Mouse (Mus musculus) CH12.LX (cell line): ENCODE measurements around the gene Nradd. TPM values are rescaled to one million over a fixed set of nuclear protein-coding genes. Genes with fewer than 3 reads are reported as not detected.

Experiments used
- DNase-seq: peaks from one replicate; pipeline ENCODE4 v3.0.0-alpha.2; 2013; ENCODE audit errors: extremely low read depth
- H3K27ac ChIP-seq: 2 replicates; pipeline ENCODE4 v1.5.1; 2012; ENCODE audit warnings: low read depth, mild to moderate bottlenecking, control low read depth, moderate library complexity; ENCODE audit not compliant: insufficient read depth
- H3K27me3 ChIP-seq: replicated peaks from 2 replicates; pipeline ENCODE3; 2012; ENCODE audit warnings: inconsistent platforms
- H3K36me3 ChIP-seq, 2 experiments: replicated peaks in 1 of 2; 2 replicates each; pipeline versions ENCODE3 to v1.6.1; 2012; ENCODE audit warnings: inconsistent platforms in 1 of 2, low read length in 1 of 2, mild to moderate bottlenecking in 1 of 2, mixed read lengths in 1 of 2, moderate library complexity in 1 of 2; ENCODE audit not compliant: control insufficient read depth in 1 of 2, insufficient read depth in 1 of 2
- H3K4me1 ChIP-seq, 2 experiments: 2 replicates each; pipeline ENCODE4 v1.6.1; 2012; ENCODE audit warnings: inconsistent platforms in 1 of 2, moderate library complexity in 1 of 2; ENCODE audit not compliant: insufficient read depth in 2 of 2, control insufficient read depth in 1 of 2
- H3K4me2 ChIP-seq: 2 replicates; pipeline ENCODE4 v1.6.1; 2012; ENCODE audit warnings: low read depth, mild to moderate bottlenecking, control low read depth; ENCODE audit not compliant: poor library complexity, insufficient read depth, severe bottlenecking
- H3K4me3 ChIP-seq, 3 experiments: fragments of 150-350 bp in 1 of 3; sonication (generic) in 1 of 3; replicated peaks in 1 of 3; 2 replicates each; pipeline versions ENCODE3 to v1.5.1; 2011 to 2012; ENCODE audit warnings: low read depth in 2 of 3, low read length in 2 of 3, mild to moderate bottlenecking in 2 of 3, moderate library complexity in 2 of 3, control low read depth in 1 of 3, improper control_type of control experiment in 1 of 3, inconsistent platforms in 1 of 3, mixed read lengths in 1 of 3; ENCODE audit not compliant: poor library complexity in 1 of 3
- H3K79me2 ChIP-seq: replicated peaks from 2 replicates; pipeline ENCODE4 v1.6.1; 2012; ENCODE audit warnings: mild to moderate bottlenecking, moderate library complexity; ENCODE audit not compliant: control insufficient read depth, poor library complexity, insufficient read depth, severe bottlenecking; ENCODE audit errors: extremely low read depth
- H3K9ac ChIP-seq: 2 replicates; pipeline ENCODE4 v1.6.1; 2012; ENCODE audit warnings: low read depth, mild to moderate bottlenecking, control low read depth, moderate library complexity; ENCODE audit not compliant: insufficient read depth
- H3K9me3 ChIP-seq: replicated peaks from 2 replicates; pipeline ENCODE3; 2012; ENCODE audit warnings: low read length, inconsistent platforms, mixed read lengths
- BHLHE40 ChIP-seq: IDR thresholded peaks from 2 replicates; pipeline ENCODE4 v1.6.1; 2011; ENCODE audit warnings: mild to moderate bottlenecking, low read depth, low read length, improper control_type of control experiment
- CHD1 ChIP-seq: IDR thresholded peaks from 2 replicates; pipeline ENCODE4 v1.6.1; 2012; ENCODE audit warnings: low read depth, low read length, improper control_type of control experiment, inconsistent platforms
- CTCF ChIP-seq, 2 experiments: IDR thresholded peaks in 1 of 2; conservative IDR thresholded peaks in 1 of 2; 2 replicates each; pipeline ENCODE4 v1.5.1; 2011 to 2012; ENCODE audit warnings: low read depth in 2 of 2, low read length in 2 of 2, improper control_type of control experiment in 1 of 2, inconsistent platforms in 1 of 2, mild to moderate bottlenecking in 1 of 2, moderate library complexity in 1 of 2
- E2F4 ChIP-seq: IDR thresholded peaks from 2 replicates; pipeline ENCODE4 v1.6.1; 2011; ENCODE audit warnings: low read depth, low read length, improper control_type of control experiment; ENCODE audit not compliant: insufficient replicate concordance
- ETS1 ChIP-seq: conservative IDR thresholded peaks from 2 replicates; pipeline ENCODE4 v1.6.1; 2012; ENCODE audit warnings: low read depth, mild to moderate bottlenecking, inconsistent platforms, low read length, improper control_type of control experiment, moderate library complexity
- GABPA ChIP-seq: IDR thresholded peaks from 2 replicates; pipeline ENCODE4 v1.6.1; 2012; ENCODE audit warnings: low read depth, low read length, improper control_type of control experiment, inconsistent platforms; ENCODE audit not compliant: insufficient replicate concordance
- IRF4 ChIP-seq: IDR thresholded peaks from 2 replicates; pipeline ENCODE4 v1.6.1; 2014; ENCODE audit warnings: low read depth, mild to moderate bottlenecking, inconsistent platforms, low read length, improper control_type of control experiment
- JUN ChIP-seq: IDR thresholded peaks from 2 replicates; pipeline ENCODE4 v1.6.1; 2011; ENCODE audit warnings: low read depth, mild to moderate bottlenecking, low read length, improper control_type of control experiment, moderate library complexity; ENCODE audit not compliant: insufficient read depth
- JUND ChIP-seq: conservative IDR thresholded peaks from 2 replicates; pipeline ENCODE4 v1.6.1; 2011; ENCODE audit warnings: low read depth, low read length, improper control_type of control experiment
- KAT2A ChIP-seq: IDR thresholded peaks from 2 replicates; pipeline ENCODE4 v1.6.1; 2012; ENCODE audit warnings: low read length, improper control_type of control experiment, inconsistent platforms; ENCODE audit not compliant: insufficient replicate concordance
- MYC ChIP-seq: IDR thresholded peaks from 2 replicates; pipeline ENCODE4 v1.6.1; 2011; ENCODE audit warnings: low read depth, mild to moderate bottlenecking, improper control_type of control experiment, low read length
- NRF1 ChIP-seq: IDR thresholded peaks from 2 replicates; pipeline ENCODE4 v1.6.1; 2014; ENCODE audit warnings: low read depth, mild to moderate bottlenecking, inconsistent platforms, low read length, improper control_type of control experiment, moderate library complexity
- POLR2A ChIP-seq: IDR thresholded peaks from 2 replicates; pipeline ENCODE4 v1.6.1; 2011; ENCODE audit warnings: low read depth, mild to moderate bottlenecking, improper control_type of control experiment, low read length
- POLR2AphosphoS2 ChIP-seq: IDR thresholded peaks from 2 replicates; pipeline ENCODE4 v1.6.1; 2011; ENCODE audit warnings: low read depth, low read length, improper control_type of control experiment
- RAD21 ChIP-seq: IDR thresholded peaks from 2 replicates; pipeline ENCODE4 v1.6.1; 2011; ENCODE audit warnings: low read depth, mild to moderate bottlenecking, low read length, improper control_type of control experiment, moderate library complexity
- RCOR1 ChIP-seq: conservative IDR thresholded peaks from 2 replicates; pipeline ENCODE4 v1.6.1; 2012; ENCODE audit warnings: low read depth, mild to moderate bottlenecking, inconsistent platforms, low read length, improper control_type of control experiment
- SMC3 ChIP-seq: IDR thresholded peaks from 2 replicates; pipeline ENCODE4 v1.6.1; 2011; ENCODE audit warnings: low read depth, low read length, improper control_type of control experiment
- TBP ChIP-seq: conservative IDR thresholded peaks from 2 replicates; pipeline ENCODE4 v1.6.1; 2011; ENCODE audit warnings: low read depth, low read length, improper control_type of control experiment
- USF2 ChIP-seq: conservative IDR thresholded peaks from 2 replicates; pipeline ENCODE4 v1.6.1; 2011; ENCODE audit warnings: low read depth, low read length, improper control_type of control experiment
- ZKSCAN1 ChIP-seq: IDR thresholded peaks from 2 replicates; pipeline ENCODE4 v1.6.1; 2012; ENCODE audit warnings: low read depth, inconsistent platforms, low read length, improper control_type of control experiment, borderline replicate concordance
- ZMIZ1 ChIP-seq: IDR thresholded peaks from 2 replicates; pipeline ENCODE4 v1.6.1; 2012; ENCODE audit warnings: low read depth, mild to moderate bottlenecking, inconsistent platforms, low read length, improper control_type of control experiment
- dilution Hi-C: fragments of 300-500 bp; cut with MboI; formaldehyde crosslinking; loops from 2 replicates; pipeline ENCODE4 v1.14.3; 2020; ENCODE audit warnings: low sequenced_read_pairs; ENCODE audit not compliant: extremely low pct_unique_long_range_greater_than_20kb, extremely low pct_ligation_motif_present
- in situ Hi-C: fragments of 300-500 bp; cut with MboI; formaldehyde crosslinking; loops from 3 replicates; pipeline ENCODE4 v1.14.3; 2019; ENCODE audit warnings: low sequenced_read_pairs, low pct_ligation_motif_present, low pct_unique_long_range_greater_than_20kb, mixed read lengths
- polyA plus RNA-seq: library from polyadenylated mRNA; unstranded; fragments of >175 nt; gene quantifications from 2 replicates; pipeline ENCODE4 v1.2.1, GENCODE M21; 2012; ENCODE audit warnings: low read depth; ENCODE audit not compliant: insufficient read length
- total RNA-seq, 2 experiments: library from RNA; depleted of rRNA; stranded (reverse); fragments of 300-350 nt in 1 of 2; fragments of >200 nt in 1 of 2; gene quantifications; 2 replicates each; pipeline ENCODE4 v1.2.3; 2012 to 2014

The Nradd gene
- total and polyA plus RNA-seq, 3 experiments: 8.9 to 18.4 (median 15.8) TPM

- no peak overlapping the region for H3K27ac ChIP-seq
- no peaks in the 10 kb centered on the region for H3K9me3 ChIP-seq
- H3K36me3 ChIP-seq: peaks cover 90 to 100% of the 10 kb centered on the region in 2 experiments
- H3K9ac ChIP-seq: no peak overlapping the region
- no peaks in the 10 kb centered on the region for H3K27me3 ChIP-seq
- dilution Hi-C loops: no loop called here
- no peak overlapping the region for H3K4me3 ChIP-seq
- TF ChIP-seq CTCF (conservative IDR thresholded peaks at IDR 0.05 in 1 of 2, IDR thresholded peaks at IDR 0.05 in 1 of 2; ENCODE audit: low read depth in 2 of 2, low read length in 2 of 2) (peak; percentile 51 to 66; a peak in 3 of 4 replicates), ZMIZ1 (no peak), RAD21 (peak; percentile 43), ETS1 (no peak), E2F4 (no peak), SMC3 (peak; percentile 60), NRF1 (no peak)
- TF ChIP-seq, all 38 proteins: peak for 3
- no peaks in the 10 kb centered on the region for H3K4me1 ChIP-seq
- in situ Hi-C loops: no loop called here
- H3K79me2 ChIP-seq: no peaks in the 10 kb centered on the region
- no peak for DNase-seq
- H3K4me2 ChIP-seq: no peak overlapping the region
Measured at GRCm38 (mm10) chr9:110631191-110631590, 6.9 kb upstream of the Nradd start.

- dilution Hi-C loops: no loop called here
- no peak for DNase-seq
- no peak for TF ChIP-seq CTCF (conservative IDR thresholded peaks at IDR 0.05 in 1 of 2, IDR thresholded peaks at IDR 0.05 in 1 of 2; ENCODE audit: low read depth in 2 of 2, low read length in 2 of 2)
- in situ Hi-C loops: no loop called here
- Histone ChIP-seq H3K36me3 (peaks cover 91 to 100% of the 10 kb centered on the region in 2 experiments), H3K79me2 (no peaks in the 10 kb centered on the region), H3K4me2 (no peak overlapping the region), H3K4me1 (peaks cover 1 to 6% of the 10 kb centered on the region in 2 experiments; a peak in 2 of 4 replicates), H3K9me3 (no peaks in the 10 kb centered on the region), H3K27me3 (no peaks in the 10 kb centered on the region), H3K9ac (no peak overlapping the region), H3K27ac (no peak overlapping the region), H3K4me3 (no peak overlapping the region)
Measured at GRCm38 (mm10) chr9:110630171-110630570, 5.9 kb upstream of the Nradd start.

GRCm38 (mm10) chr9:110625350-110625908 lies 1.2 kb upstream of the Nradd start:
- no peaks in the 10 kb centered on the region for H3K79me2 ChIP-seq
- H3K9ac ChIP-seq: no peak overlapping the region
- in situ Hi-C loops (no loop called here), dilution Hi-C loops (no loop called here)
- no peak overlapping the region for H3K27ac ChIP-seq
- DNase-seq: no peak
- TF ChIP-seq NRF1 (no peak), USF2 (no peak), E2F4 (no peak), KAT2A (no peak), SMC3 (no peak), BHLHE40 (no peak), CHD1 (no peak), RCOR1 (no peak), MYC (no peak), ZMIZ1 (no peak), GABPA (no peak), POLR2AphosphoS2 (no peak), TBP (no peak), IRF4 (no peak), JUND (no peak), ZKSCAN1 (no peak), JUN (no peak), POLR2A (no peak)
- TF ChIP-seq, all 38 proteins: peak for 0
- H3K4me2 ChIP-seq: no peak overlapping the region
- H3K4me1 ChIP-seq: peaks cover 4 to 23% of the 10 kb centered on the region in 2 experiments; a peak in 2 of 4 replicates
- H3K9me3 ChIP-seq: no peaks in the 10 kb centered on the region
- H3K36me3 ChIP-seq: peaks cover 68 to 84% of the 10 kb centered on the region in 2 experiments
- no peaks in the 10 kb centered on the region for H3K27me3 ChIP-seq
- no peak overlapping the region for H3K4me3 ChIP-seq
